Mouse (Mus musculus) cerebellum, postnatal 14 days (tissue): ENCODE results near the gene Sdhaf2.
"Not testable (repeated sequence)": the region's sequence is repeated elsewhere in the genome, so short reads cannot be mapped to it uniquely, and the experiment has no call there.

Experiments
- DNase-seq, 2 experiments: peaks; one replicate each; pipeline ENCODE4 v3.0.0; 2021; ENCODE audit warnings: mixed read lengths in 2 of 2

Sdhaf2 gene

GRCm38 (mm10) chr19:10525910-10526309 lies at the start of gene Sdhaf2:
Gene Sdhaf2, minus strand, starts transcription at chr19:10526142.
- DNase-seq = peak; percentile 66

GRCm38 (mm10) chr19:10569627-10570026 lies 43.7 kb upstream of the Sdhaf2 start:
- no peak for DNase-seq

GRCm38 (mm10) chr19:10565217-10565616 lies 39.3 kb upstream of the Sdhaf2 start:
- no peak for DNase-seq

GRCm38 (mm10) chr19:10564278-10564677 lies 38.3 kb upstream of the Sdhaf2 start:
- DNase-seq = no peak

GRCm38 (mm10) chr19:10562351-10562750 lies 36.4 kb upstream of the Sdhaf2 start:
- DNase-seq = no peak

GRCm38 (mm10) chr19:10561558-10562314 lies 35.8 kb upstream of the Sdhaf2 start:
- no peak for DNase-seq

GRCm38 (mm10) chr19:10560108-10560507 lies 34.2 kb upstream of the Sdhaf2 start:
- DNase-seq = no peak

GRCm38 (mm10) chr19:10557837-10558375 lies 32.0 kb upstream of the Sdhaf2 start:
- not testable (repeated sequence) for DNase-seq

GRCm38 (mm10) chr19:10557430-10557829 lies 31.5 kb upstream of the Sdhaf2 start:
- no peak for DNase-seq

GRCm38 (mm10) chr19:10557001-10557400 lies 31.1 kb upstream of the Sdhaf2 start:
- DNase-seq = no peak

- DNase-seq = peak; percentile 89 to 90
Measured at GRCm38 (mm10) chr19:10555624-10556510, 29.9 kb upstream of the Sdhaf2 start, which contains the start of gene Tmem216. Gene Tmem216, minus strand, starts transcription at chr19:10556238.

GRCm38 (mm10) chr19:10539454-10539853 lies 13.5 kb upstream of the Sdhaf2 start:
- no peak for DNase-seq

- DNase-seq = no peak
Measured at GRCm38 (mm10) chr19:10530082-10530481, 4.1 kb upstream of the Sdhaf2 start.

GRCm38 (mm10) chr19:10525106-10525901 lies 638 bp downstream of the Sdhaf2 start, which contains the start of gene Cpsf7:
Gene Cpsf7, plus strand, starts transcription at chr19:10525266.
- DNase-seq = peak; percentile 92 to 94

GRCm38 (mm10) chr19:10524784-10525105 lies 1.2 kb downstream of the Sdhaf2 start:
- no peak for DNase-seq

GRCm38 (mm10) chr19:10523483-10524080 lies 2.4 kb downstream of the Sdhaf2 start:
- no peak for DNase-seq

GRCm38 (mm10) chr19:10521926-10522325 lies 4.0 kb downstream of the Sdhaf2 start:
- no peak for DNase-seq

GRCm38 (mm10) chr19:10520355-10520754 lies 5.6 kb downstream of the Sdhaf2 start:
- DNase-seq = peak in 1 of 2 experiments; percentile 19

GRCm38 (mm10) chr19:10510759-10511330 lies 15.1 kb downstream of the Sdhaf2 start:
- no peak for DNase-seq

- peak; percentile 68 to 70 for DNase-seq
Measured at GRCm38 (mm10) chr19:10502571-10502970, 23.4 kb downstream of the Sdhaf2 start.

GRCm38 (mm10) chr19:10500581-10500980 lies 25.4 kb downstream of the Sdhaf2 start:
- no peak for DNase-seq
